Mouse (Mus musculus) embryo, embryonic 9.5 days (tissue): Measurements from ENCODE around the gene Cyp4f16.
A peak's percentile ranks its signal among the peaks of the same experiment; 100 is the strongest.
"Not testable (repeated sequence)": the region's sequence is repeated elsewhere in the genome, so short reads cannot be mapped to it uniquely, and the experiment has no call there.

Source experiments
- DNase-seq: peaks from one replicate; pipeline ENCODE4 v3.0.0-alpha.2; 2017; ENCODE audit errors: extremely low spot score

The Cyp4f16 gene

DNA sequence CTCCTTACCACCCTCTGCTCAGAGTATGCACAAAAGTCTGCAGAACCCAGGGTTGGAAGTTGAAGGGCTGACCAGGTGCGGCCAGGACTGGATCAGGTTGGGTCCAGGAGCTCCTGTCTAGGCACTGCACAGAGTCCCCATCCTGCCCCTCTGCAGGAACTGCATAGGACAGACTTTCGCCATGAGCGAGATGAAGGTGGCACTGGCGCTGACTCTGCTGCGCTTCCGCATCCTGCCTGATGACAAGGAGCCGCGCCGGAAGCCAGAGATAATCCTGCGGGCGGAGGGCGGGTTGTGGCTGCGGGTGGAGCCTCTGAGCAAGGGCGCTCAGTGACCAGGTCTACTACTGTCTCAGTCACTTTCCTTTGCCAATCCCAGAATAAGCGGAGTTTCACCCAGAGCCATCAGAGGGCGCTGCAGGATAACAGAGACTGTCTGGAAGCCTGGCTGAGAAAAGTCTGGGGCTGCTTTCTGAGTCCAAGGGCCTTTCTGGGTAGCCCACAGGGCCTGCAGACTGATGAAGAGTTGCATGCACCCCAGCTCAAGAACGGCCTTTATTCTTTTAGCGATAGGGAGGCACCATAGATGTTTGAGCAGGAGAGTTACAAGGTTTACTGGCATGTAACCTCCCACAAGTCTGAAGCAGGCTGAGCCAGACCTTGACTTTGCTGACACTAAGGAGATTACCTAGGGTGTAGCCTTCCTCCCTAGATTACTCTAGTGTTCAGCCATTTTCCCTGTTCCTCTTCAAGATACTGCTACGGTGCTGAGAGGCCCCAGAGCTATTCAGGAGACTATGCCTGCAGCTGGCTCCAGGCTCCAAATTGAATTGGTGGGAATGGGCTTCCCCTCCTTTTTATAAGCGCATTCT, 14.8 kb downstream of the Cyp4f16 start:
- peak; percentile 88 for DNase-seq

DNA sequence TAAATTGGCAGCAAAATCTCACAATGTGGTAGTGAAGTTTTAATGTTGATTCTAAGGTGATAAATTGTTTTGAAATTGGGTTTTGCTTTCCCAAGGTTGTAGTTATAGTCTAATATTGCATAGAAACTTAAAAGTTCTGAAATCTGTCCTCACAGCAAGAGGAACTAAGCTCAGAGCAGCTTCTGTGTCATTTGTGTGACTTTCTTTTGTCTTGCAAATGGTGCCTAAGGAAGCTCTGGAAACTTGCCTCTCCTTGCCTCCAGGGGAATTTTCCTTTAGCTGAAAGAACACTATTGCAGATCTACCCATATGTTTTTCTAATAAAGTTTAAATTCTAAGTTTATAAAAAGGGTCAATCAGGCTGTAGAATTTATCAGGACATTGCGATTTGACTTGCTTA, 16.7 kb downstream of the Cyp4f16 start:
- DNase-seq: not testable (repeated sequence)

DNA sequence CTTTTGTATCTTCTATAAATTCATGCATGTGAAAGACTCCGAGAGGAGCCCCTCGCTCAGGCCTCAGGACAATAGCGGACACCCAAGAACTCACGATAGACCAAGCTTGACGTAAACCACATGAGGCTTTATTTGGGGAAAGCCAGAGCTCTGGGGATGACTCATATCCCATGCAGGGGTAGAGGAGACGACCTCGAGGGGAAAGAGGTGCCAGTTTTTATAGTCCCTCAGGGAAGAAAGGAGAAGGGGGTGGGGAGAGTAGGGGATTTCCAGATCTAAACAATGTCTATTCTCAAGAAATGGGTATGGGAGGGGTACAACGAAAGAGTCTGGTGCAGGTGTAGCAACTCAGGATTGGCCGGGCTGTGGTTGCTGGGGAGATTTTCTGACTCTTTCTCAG, 18.0 kb downstream of the Cyp4f16 start:
- DNase-seq: not testable (repeated sequence)

DNA sequence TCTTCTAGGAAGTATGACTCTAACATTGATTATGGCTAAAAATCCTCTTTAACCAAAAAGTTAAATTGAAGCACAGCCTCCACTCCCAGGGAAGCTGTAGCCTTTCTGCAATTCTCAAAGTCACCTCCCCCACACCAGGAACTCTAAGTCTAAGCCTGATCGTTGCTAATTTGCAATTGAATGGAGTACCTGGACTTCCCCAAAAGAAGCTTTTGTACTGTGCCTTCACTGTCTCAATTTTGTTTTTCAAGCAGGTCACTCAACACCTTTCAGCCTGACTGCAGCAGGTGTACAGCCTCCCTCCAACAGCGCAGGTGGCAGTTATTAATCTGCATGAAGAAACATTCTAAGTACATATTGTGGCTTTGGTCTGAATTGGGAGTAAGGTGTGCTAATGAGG, 26.9 kb downstream of the Cyp4f16 start:
- DNase-seq: not testable (repeated sequence)

DNA sequence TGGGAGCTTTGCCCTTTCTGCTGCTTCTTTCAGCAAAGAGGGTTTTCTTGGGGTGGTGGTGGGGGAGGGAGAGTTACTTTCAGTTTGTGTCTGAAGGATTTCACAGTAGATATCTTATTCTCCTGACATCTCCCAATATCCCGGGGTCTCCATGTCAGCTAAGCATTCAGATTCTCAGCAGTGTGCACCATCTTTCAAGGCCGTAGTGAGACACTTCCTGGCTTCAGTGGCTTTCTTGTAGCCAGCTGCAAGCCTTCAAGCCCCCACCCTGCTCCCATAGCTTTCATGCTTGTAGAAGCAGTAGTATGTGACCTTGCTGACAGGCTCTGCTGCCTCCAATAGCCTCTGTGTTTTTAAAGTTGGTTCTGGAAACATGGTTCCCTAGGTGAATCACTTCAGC, 36.9 kb downstream of the Cyp4f16 start:
- not testable (repeated sequence) for DNase-seq

DNA sequence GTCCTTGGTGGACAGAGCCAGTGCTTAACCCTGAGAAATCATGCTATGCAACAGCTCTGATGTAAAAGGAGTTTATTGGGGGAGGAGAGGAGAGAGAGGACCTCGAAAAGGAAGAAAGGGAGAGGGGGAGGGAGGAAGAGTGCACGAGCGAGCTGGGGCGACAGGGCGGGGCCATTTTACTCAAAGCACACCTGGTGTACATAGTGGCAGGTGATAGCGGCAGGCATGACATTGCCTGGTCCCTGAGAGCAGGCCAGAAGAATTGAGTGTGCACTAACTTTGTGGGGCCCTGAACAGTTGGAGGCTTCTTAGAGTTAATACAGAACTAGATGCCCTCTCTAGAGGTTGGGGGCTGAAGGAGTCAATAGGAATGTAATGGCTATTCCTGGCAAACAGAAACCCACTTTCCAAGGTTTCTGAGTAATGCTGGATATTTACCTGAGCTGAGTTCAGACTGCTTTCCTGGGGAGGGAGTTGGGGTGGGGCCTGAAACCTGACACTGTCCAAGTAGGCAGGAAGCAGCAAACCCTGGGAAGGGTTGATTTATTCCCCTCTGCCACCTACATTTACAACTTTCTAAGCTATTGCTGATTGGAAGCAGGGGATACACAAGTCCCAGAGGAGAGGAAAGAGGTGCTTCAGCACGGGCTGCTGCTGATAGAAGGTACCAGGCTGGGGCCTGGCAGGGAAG, 41.3 kb downstream of the Cyp4f16 start:
- DNase-seq: no peak

DNA sequence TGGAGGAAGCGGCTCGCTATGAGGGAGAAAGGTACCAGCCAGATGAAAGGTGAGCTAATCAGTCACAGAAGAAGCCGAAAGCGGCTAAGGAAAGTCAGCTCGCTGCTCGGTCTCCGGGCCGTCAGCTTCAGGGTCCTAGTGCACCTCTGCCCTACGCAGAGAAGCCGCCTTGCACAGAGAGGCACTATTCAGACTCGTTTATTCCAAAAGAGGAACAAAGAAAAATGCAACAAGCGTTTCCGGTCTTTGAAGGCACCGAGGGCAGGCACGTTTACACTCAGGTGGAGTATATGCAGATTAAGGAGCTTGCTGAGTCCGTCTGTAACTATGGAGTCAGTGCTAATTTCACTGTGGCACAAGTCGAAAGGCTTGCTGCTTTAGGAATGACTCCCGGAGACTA, 60.1 kb downstream of the Cyp4f16 start:
- DNase-seq: no peak
